Mouse (Mus musculus): Measurements from ENCODE around the gene Stk10. TPM values are rescaled to one million over a fixed set of nuclear protein-coding genes. Genes with fewer than 3 reads are reported as not detected.

Stk10 gene
- polyA plus RNA-seq, 1 experiment from 2014 or later, result 1.4 TPM

GRCm38 (mm10) chr11:32556333-32556990 is 23.4 kb downstream of the Stk10 start:
- no peaks in the 10 kb centered on the region for H3K36me3 ChIP-seq (ENCODE audit: control insufficient read depth, insufficient read depth, low read length)
- H3K9me3 ChIP-seq (ENCODE audit: control insufficient read depth, low read length), result no peaks in the 10 kb centered on the region
- no peaks in the 10 kb centered on the region for H3K27me3 ChIP-seq (ENCODE audit: control insufficient read depth, insufficient read depth, low read length)
- H3K27ac ChIP-seq (replicated peaks; ENCODE audit: low read depth, low read length), result no peak overlapping the region
- DNase-seq (no peak), ATAC-seq (ENCODE audit: low FRiP score, low TSS enrichment) (no peak)
- WGBS, result 78% methylated on average over 10 of the region's 10 CpGs
- H3K4me3 ChIP-seq (replicated peaks; ENCODE audit: low read depth, low read length), result no peak overlapping the region
- no peaks in the 10 kb centered on the region for H3K4me1 ChIP-seq (ENCODE audit: control insufficient read depth, insufficient read depth, low read length)
- H3K4me2 ChIP-seq (ENCODE audit: low read length), result no peak overlapping the region
- H3K9ac ChIP-seq (replicated peaks; ENCODE audit: low read length), result no peak overlapping the region

GRCm38 (mm10) chr11:32558026-32558425 is 24.9 kb downstream of the Stk10 start:
- H3K36me3 ChIP-seq (ENCODE audit: control insufficient read depth, insufficient read depth, low read length), result no peaks in the 10 kb centered on the region
- WGBS, result 98% methylated on average over 4 of the region's 4 CpGs
- H3K27me3 ChIP-seq (ENCODE audit: control insufficient read depth, insufficient read depth, low read length), result no peaks in the 10 kb centered on the region
- no peak overlapping the region for H3K4me2 ChIP-seq (ENCODE audit: low read length)
- H3K27ac ChIP-seq (replicated peaks; ENCODE audit: low read depth, low read length), result no peak overlapping the region
- H3K9ac ChIP-seq (replicated peaks; ENCODE audit: low read length), result no peak overlapping the region
- no peak overlapping the region for H3K4me3 ChIP-seq (replicated peaks; ENCODE audit: low read depth, low read length)
- no peaks in the 10 kb centered on the region for H3K4me1 ChIP-seq (ENCODE audit: control insufficient read depth, insufficient read depth, low read length)
- no peak for ATAC-seq (ENCODE audit: low FRiP score, low TSS enrichment)
- DNase-seq, result no peak
- no peaks in the 10 kb centered on the region for H3K9me3 ChIP-seq (ENCODE audit: control insufficient read depth, low read length)

DNA sequence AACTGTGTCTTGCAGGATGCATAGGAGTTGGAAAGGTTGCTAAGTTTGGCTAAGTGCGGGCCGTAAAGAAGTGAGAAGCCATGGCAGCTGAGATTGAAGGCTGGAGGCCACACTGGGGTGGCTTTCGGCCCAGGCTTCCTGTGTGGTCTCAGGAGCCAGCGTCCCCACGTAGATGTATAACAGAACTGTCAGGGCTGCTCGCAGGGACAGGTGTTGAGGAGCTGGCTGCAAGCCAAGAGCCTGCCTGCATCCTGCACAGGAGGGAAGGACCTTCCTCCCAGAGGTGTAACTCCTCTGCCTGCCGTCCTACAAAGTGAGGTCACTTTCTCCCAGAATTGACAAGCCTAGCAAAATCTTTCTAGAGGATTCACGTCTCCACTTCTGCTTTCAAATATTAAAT is 25.6 kb downstream of the Stk10 start:
- H3K4me2 ChIP-seq (ENCODE audit: low read length), result no peak overlapping the region
- no peak overlapping the region for H3K27ac ChIP-seq (replicated peaks; ENCODE audit: low read depth, low read length)
- H3K4me3 ChIP-seq (replicated peaks; ENCODE audit: low read depth, low read length), result no peak overlapping the region
- no peaks in the 10 kb centered on the region for H3K9me3 ChIP-seq (ENCODE audit: control insufficient read depth, low read length)
- no peak overlapping the region for H3K9ac ChIP-seq (replicated peaks; ENCODE audit: low read length)
- ATAC-seq (ENCODE audit: low FRiP score, low TSS enrichment) (no peak), DNase-seq (no peak)
- H3K4me1 ChIP-seq (ENCODE audit: control insufficient read depth, insufficient read depth, low read length), result no peaks in the 10 kb centered on the region
- 68% methylated on average over 8 of the region's 8 CpGs for WGBS
- no peaks in the 10 kb centered on the region for H3K27me3 ChIP-seq (ENCODE audit: control insufficient read depth, insufficient read depth, low read length)
- no peaks in the 10 kb centered on the region for H3K36me3 ChIP-seq (ENCODE audit: control insufficient read depth, insufficient read depth, low read length)

GRCm38 (mm10) chr11:32560015-32560770 is 27.1 kb downstream of the Stk10 start:
- H3K27me3 ChIP-seq (ENCODE audit: control insufficient read depth, insufficient read depth, low read length), result no peaks in the 10 kb centered on the region
- H3K9me3 ChIP-seq (ENCODE audit: control insufficient read depth, low read length), result no peaks in the 10 kb centered on the region
- no peak overlapping the region for H3K4me2 ChIP-seq (ENCODE audit: low read length)
- H3K36me3 ChIP-seq (ENCODE audit: control insufficient read depth, insufficient read depth, low read length), result no peaks in the 10 kb centered on the region
- no peak for DNase-seq
- no peak overlapping the region for H3K4me3 ChIP-seq (replicated peaks; ENCODE audit: low read depth, low read length)
- H3K4me1 ChIP-seq (ENCODE audit: control insufficient read depth, insufficient read depth, low read length), result no peaks in the 10 kb centered on the region
- no peak for ATAC-seq (ENCODE audit: low FRiP score, low TSS enrichment)
- no peak overlapping the region for H3K27ac ChIP-seq (replicated peaks; ENCODE audit: low read depth, low read length)
- WGBS, result 80% methylated on average over 12 of the region's 12 CpGs
- H3K9ac ChIP-seq (replicated peaks; ENCODE audit: low read length), result no peak overlapping the region

DNA sequence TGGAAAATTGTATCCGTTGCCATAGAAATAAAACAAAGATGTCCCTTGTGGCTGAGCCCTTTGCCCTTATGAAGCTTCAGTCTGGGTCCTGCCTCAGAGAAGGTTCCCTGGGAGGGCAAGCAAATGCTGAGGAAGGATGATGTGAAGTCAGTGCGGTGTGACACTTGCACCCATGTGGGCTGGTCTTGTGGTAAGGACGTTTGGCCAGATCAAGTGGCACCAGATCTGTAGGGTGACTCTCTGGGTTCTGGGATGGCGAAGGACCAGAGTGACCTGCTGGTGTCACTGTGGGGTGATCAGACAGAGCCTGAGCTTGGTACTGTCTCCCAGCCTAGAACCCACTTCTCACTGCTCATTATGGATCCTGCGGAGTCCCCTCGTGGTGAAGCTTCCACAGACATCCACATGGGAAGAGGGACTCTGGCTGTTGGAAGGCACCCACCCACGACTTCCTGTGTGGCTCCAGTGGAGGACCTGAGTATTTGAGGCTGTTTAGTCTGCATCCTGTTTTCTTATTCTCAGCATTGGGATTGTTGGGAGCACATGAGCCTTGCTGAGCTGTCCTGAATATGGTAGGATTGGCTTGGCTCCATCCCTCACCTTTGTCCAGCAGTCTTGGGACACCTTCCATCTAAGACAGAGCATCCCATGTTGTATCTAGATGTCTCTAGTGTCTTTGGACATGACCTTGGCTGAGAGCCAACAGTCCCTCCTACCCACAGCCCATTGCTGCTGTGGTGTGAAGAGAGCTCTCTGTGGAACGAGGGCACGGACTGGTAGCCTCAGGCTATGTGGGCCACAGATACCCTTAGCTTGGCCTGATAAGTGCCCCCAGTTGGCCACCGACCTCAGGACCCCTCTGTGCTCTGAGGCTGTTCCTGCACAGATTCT is 28.6 kb downstream of the Stk10 start:
- no peak overlapping the region for H3K27ac ChIP-seq (replicated peaks; ENCODE audit: low read depth, low read length)
- no peaks in the 10 kb centered on the region for H3K9me3 ChIP-seq (ENCODE audit: control insufficient read depth, low read length)
- H3K9ac ChIP-seq (replicated peaks; ENCODE audit: low read length), result no peak overlapping the region
- H3K4me1 ChIP-seq (ENCODE audit: control insufficient read depth, insufficient read depth, low read length), result no peaks in the 10 kb centered on the region
- H3K4me2 ChIP-seq (ENCODE audit: low read length), result no peak overlapping the region
- H3K27me3 ChIP-seq (ENCODE audit: control insufficient read depth, insufficient read depth, low read length), result no peaks in the 10 kb centered on the region
- WGBS, result 72% methylated on average over 10 of the region's 10 CpGs
- H3K4me3 ChIP-seq (replicated peaks; ENCODE audit: low read depth, low read length), result no peak overlapping the region
- ATAC-seq (ENCODE audit: low FRiP score, low TSS enrichment) (no peak), DNase-seq (no peak)
- no peaks in the 10 kb centered on the region for H3K36me3 ChIP-seq (ENCODE audit: control insufficient read depth, insufficient read depth, low read length)

DNA sequence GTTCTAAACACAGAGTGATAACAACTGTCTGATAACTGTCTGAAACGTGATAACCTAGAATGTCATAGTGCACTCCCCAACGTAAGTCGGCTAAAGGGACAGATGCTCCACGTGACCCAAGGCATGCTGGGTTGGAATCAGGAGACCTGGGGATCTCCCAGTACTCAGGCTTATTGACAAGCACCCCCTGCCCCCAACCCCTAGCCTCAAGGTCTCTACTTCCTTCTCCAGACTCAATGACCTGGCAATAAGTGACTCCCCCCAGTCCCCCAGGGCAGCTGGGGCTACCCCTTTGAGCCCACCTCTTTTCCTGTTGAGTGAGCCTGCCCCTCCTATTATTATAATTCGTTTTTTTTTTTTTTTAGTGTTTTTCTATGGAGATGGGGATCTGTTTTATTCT is 29.6 kb downstream of the Stk10 start:
- H3K9ac ChIP-seq (replicated peaks; ENCODE audit: low read length), result no peak overlapping the region
- WGBS, result 67% methylated on average over 5 of the region's 5 CpGs
- H3K4me2 ChIP-seq (ENCODE audit: low read length), result no peak overlapping the region
- ATAC-seq (ENCODE audit: low FRiP score, low TSS enrichment), result no peak
- no peak overlapping the region for H3K27ac ChIP-seq (replicated peaks; ENCODE audit: low read depth, low read length)
- H3K4me3 ChIP-seq (replicated peaks; ENCODE audit: low read depth, low read length), result no peak overlapping the region
- H3K9me3 ChIP-seq (ENCODE audit: control insufficient read depth, low read length), result no peaks in the 10 kb centered on the region
- H3K36me3 ChIP-seq (ENCODE audit: control insufficient read depth, insufficient read depth, low read length), result no peaks in the 10 kb centered on the region
- no peaks in the 10 kb centered on the region for H3K27me3 ChIP-seq (ENCODE audit: control insufficient read depth, insufficient read depth, low read length)
- H3K4me1 ChIP-seq (ENCODE audit: control insufficient read depth, insufficient read depth, low read length), result no peaks in the 10 kb centered on the region
- no peak for DNase-seq

GRCm38 (mm10) chr11:32563660-32564059 is 30.6 kb downstream of the Stk10 start:
- Histone ChIP-seq H3K36me3 (ENCODE audit: control insufficient read depth, insufficient read depth, low read length) (no peaks in the 10 kb centered on the region), H3K4me2 (ENCODE audit: low read length) (no peak overlapping the region), H3K27ac (replicated peaks; ENCODE audit: low read depth, low read length) (no peak overlapping the region), H3K9me3 (ENCODE audit: control insufficient read depth, low read length) (no peaks in the 10 kb centered on the region), H3K4me3 (replicated peaks; ENCODE audit: low read depth, low read length) (no peak overlapping the region), H3K9ac (replicated peaks; ENCODE audit: low read length) (no peak overlapping the region), H3K27me3 (ENCODE audit: control insufficient read depth, insufficient read depth, low read length) (no peaks in the 10 kb centered on the region), H3K4me1 (ENCODE audit: control insufficient read depth, insufficient read depth, low read length) (no peaks in the 10 kb centered on the region)
- 29% methylated on average over 3 of the region's 3 CpGs for WGBS
- no peak for ATAC-seq (ENCODE audit: low FRiP score, low TSS enrichment)
- DNase-seq, result no peak

DNA sequence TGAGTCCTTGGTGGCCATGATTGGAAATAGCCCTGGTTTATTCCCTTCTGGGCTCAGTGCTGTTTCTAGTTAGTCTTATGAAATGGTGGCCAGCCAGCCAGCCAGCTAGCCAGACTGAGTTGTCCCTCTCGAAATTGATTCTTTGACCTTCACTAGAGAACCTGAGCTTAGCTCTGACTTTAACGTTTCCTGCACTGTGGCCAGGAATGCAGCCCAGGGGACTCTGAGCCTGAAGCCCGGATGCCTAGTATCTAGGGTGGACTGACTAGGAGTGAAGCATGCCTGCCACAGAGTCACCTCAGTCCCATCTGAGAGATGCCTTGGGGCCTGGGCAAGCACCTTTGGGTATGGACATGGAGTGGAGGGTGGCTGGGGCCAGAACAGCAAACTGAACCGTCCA is 31.5 kb downstream of the Stk10 start:
- Histone ChIP-seq H3K9me3 (ENCODE audit: control insufficient read depth, low read length) (no peaks in the 10 kb centered on the region), H3K27me3 (ENCODE audit: control insufficient read depth, insufficient read depth, low read length) (no peaks in the 10 kb centered on the region), H3K36me3 (ENCODE audit: control insufficient read depth, insufficient read depth, low read length) (no peaks in the 10 kb centered on the region), H3K27ac (replicated peaks; ENCODE audit: low read depth, low read length) (no peak overlapping the region), H3K9ac (replicated peaks; ENCODE audit: low read length) (no peak overlapping the region), H3K4me2 (ENCODE audit: low read length) (no peak overlapping the region), H3K4me1 (ENCODE audit: control insufficient read depth, insufficient read depth, low read length) (no peaks in the 10 kb centered on the region), H3K4me3 (replicated peaks; ENCODE audit: low read depth, low read length) (no peak overlapping the region)
- DNase-seq (no peak), ATAC-seq (ENCODE audit: low FRiP score, low TSS enrichment) (no peak)
- 71% methylated on average over 4 of the region's 4 CpGs for WGBS

Data from midbrain, embryonic 14.5 days (tissue).